15 mouse cellular contexts compared by ENCODE assay signal in genomic region chr10:80069948-80070450, GRCm38 (mm10). TPM values are rescaled to one million over a fixed set of nuclear protein-coding genes. Genes with fewer than 3 reads are reported as not detected.
DNase-seq lines count a peak whose midpoint lies in the region; ATAC-seq lines count a peak whose summit lies in the region.
"Had no signal": no experiment of that assay in that cellular context is flagged by ENCODE, and none has a peak within 500 bp of the region (broad histone marks: within the 10 kb centered on the region; RNA-seq: fewer than 3 reads in every experiment).

No protein-coding gene starts in this region.

- no peaks in the 10 kb centered on the region for H3K27me3 ChIP-seq in heart, embryonic 11.5 days (ENCODE audit: control insufficient read depth, insufficient read depth, low read length)
- no peaks in the 10 kb centered on the region for H3K27me3 ChIP-seq in midbrain, embryonic 12.5 days
- H3K27me3 ChIP-seq in midbrain, embryonic 14.5 days (ENCODE audit: control insufficient read depth, insufficient read depth, low read length) = no peaks in the 10 kb centered on the region
- H3K27me3 ChIP-seq: CH12.LX; midbrain, embryonic 15.5 days had no signal

- ATAC-seq in heart, embryonic 11.5 days (replicated peaks; ENCODE audit: insufficient number of reproducible peaks, low FRiP score, low TSS enrichment) = no peak
- no peak for ATAC-seq in midbrain, embryonic 12.5 days (ENCODE audit: low FRiP score, low read depth)
- ATAC-seq in midbrain, embryonic 14.5 days (ENCODE audit: low FRiP score, low TSS enrichment) = no peak
- ATAC-seq in CD4-positive, CD25-positive, alpha-beta regulatory T cell, adult 4 months = no peak
- ATAC-seq: midbrain, embryonic 15.5 days had no signal

- no peak overlapping the region for H3K4me2 ChIP-seq in heart, embryonic 11.5 days
- H3K4me2 ChIP-seq in midbrain, embryonic 12.5 days (replicated peaks) = no peak overlapping the region
- no peak overlapping the region for H3K4me2 ChIP-seq in midbrain, embryonic 14.5 days (ENCODE audit: low read length)
- H3K4me2 ChIP-seq: midbrain, embryonic 15.5 days had no signal

- peak overlapping the region; percentile 87 for H3K27ac ChIP-seq in heart, embryonic 11.5 days (ENCODE audit: low read depth, low read length)
- no peak overlapping the region for H3K27ac ChIP-seq in midbrain, embryonic 12.5 days (replicated peaks)
- H3K27ac ChIP-seq in midbrain, embryonic 14.5 days (replicated peaks; ENCODE audit: low read depth, low read length) = no peak overlapping the region
- H3K27ac ChIP-seq: midbrain, embryonic 15.5 days had no signal

- H3K4me3 ChIP-seq in heart, embryonic 11.5 days (ENCODE audit: low read depth, low read length) = no peak overlapping the region
- H3K4me3 ChIP-seq in midbrain, embryonic 12.5 days = no peak overlapping the region
- no peak overlapping the region for H3K4me3 ChIP-seq in midbrain, embryonic 14.5 days (replicated peaks; ENCODE audit: low read depth, low read length)
- H3K4me3 ChIP-seq: midbrain, embryonic 15.5 days had no signal

- peaks cover 33% of the 10 kb centered on the region for H3K4me1 ChIP-seq in heart, embryonic 11.5 days (ENCODE audit: control insufficient read depth, insufficient read depth, low read length)
- H3K4me1 ChIP-seq in midbrain, embryonic 12.5 days = 0 out of 2 replicates have a peak, but pooled peaks cover under 1% of the 10 kb centered on the region
- no peaks in the 10 kb centered on the region for H3K4me1 ChIP-seq in midbrain, embryonic 14.5 days (ENCODE audit: control insufficient read depth, insufficient read depth, low read length)

- 84% methylated on average over 4 of the region's 4 CpGs for WGBS in heart, embryonic 11.5 days (ENCODE audit: insufficient replicate concordance)
- 94% methylated on average over 4 of the region's 4 CpGs for WGBS in midbrain, embryonic 12.5 days
- WGBS in midbrain, embryonic 14.5 days = 93% methylated on average over 4 of the region's 4 CpGs

- peak; percentile 57 for DNase-seq in adrenal gland, postnatal 10 days
- no peak for DNase-seq in adrenal gland, adult 18-20 months (ENCODE audit: low spot score in 2 of 2)
- DNase-seq in heart, postnatal 4 days = no peak
- DNase-seq in midbrain, embryonic 14.5 days = no peak
- no peak for DNase-seq in cerebellum, adult 11-12 months
- DNase-seq: cerebellum, adult 11 months; cerebellum, postnatal 36 days; gastrocnemius, postnatal 10 days; layer of hippocampus, adult 9-11 months; lung, postnatal 10 days had no signal

- H3K36me3 ChIP-seq in heart, embryonic 11.5 days (ENCODE audit: control insufficient read depth, insufficient read depth, low read length) = peaks cover 6% of the 10 kb centered on the region; the same call in 1 of the 2 replicates
- peaks cover 4% of the 10 kb centered on the region; the same call in 1 of the 2 replicates for H3K36me3 ChIP-seq in midbrain, embryonic 12.5 days
- H3K36me3 ChIP-seq in midbrain, embryonic 14.5 days (ENCODE audit: control insufficient read depth, insufficient read depth, low read length) = peaks cover 13% of the 10 kb centered on the region
- H3K36me3 ChIP-seq: midbrain, embryonic 15.5 days had no signal

- H3K9me3 ChIP-seq in heart, embryonic 11.5 days (replicated peaks; ENCODE audit: control insufficient read depth, low read length) = no peaks in the 10 kb centered on the region
- no peaks in the 10 kb centered on the region for H3K9me3 ChIP-seq in midbrain, embryonic 12.5 days
- no peaks in the 10 kb centered on the region for H3K9me3 ChIP-seq in midbrain, embryonic 14.5 days (ENCODE audit: control insufficient read depth, low read length)
- H3K9me3 ChIP-seq: midbrain, embryonic 15.5 days had no signal

- H3K9ac ChIP-seq in heart, embryonic 11.5 days (ENCODE audit: low read depth, low read length) = no peak overlapping the region
- H3K9ac ChIP-seq in midbrain, embryonic 12.5 days (replicated peaks) = 0 out of 2 replicates have a peak overlapping the region, but pooled peaks have one; percentile 15
- no peak overlapping the region for H3K9ac ChIP-seq in midbrain, embryonic 14.5 days (replicated peaks; ENCODE audit: low read length)
- H3K9ac ChIP-seq: midbrain, embryonic 15.5 days had no signal

RNA-seq across cellular contexts. Expression of gene Gpx4, which starts 23.0 kb away (rescaled TPM):
- total RNA-seq in adrenal gland, postnatal 10 days (2021) = 1,000 to 10,000 TPM; 1,132 to 1,146 TPM
- total RNA-seq in adrenal gland, adult 18-20 months (2021) = 1,000 to 10,000 TPM; 1,091 to 1,886 TPM
- polyA plus RNA-seq in heart, embryonic 11.5 days (2014; fragmentation: Nextera tagmentation; extraction: Ambion mirVana) = 711 and 729 TPM in 2 replicates
- total RNA-seq in heart, postnatal 4 days (2021) = 100 to 1,000 TPM; 450 to 489 TPM
- polyA plus RNA-seq in midbrain, embryonic 12.5 days (2016; fragmentation: Nextera tagmentation; extraction: Ambion mirVana) = 483 and 524 TPM in 2 replicates
- 508 and 543 TPM in 2 replicates for polyA plus RNA-seq in midbrain, embryonic 14.5 days (2014; fragmentation: Nextera tagmentation; extraction: Ambion mirVana)
- 100 to 1,000 TPM; 450 to 480 TPM for polyA plus RNA-seq in CD4-positive, CD25-positive, alpha-beta regulatory T cell, adult 4 months (2017; shearing (Covaris generic))

RNA-seq across cellular contexts. Expression of gene Polr2e, which starts 30.4 kb away (rescaled TPM):
- total RNA-seq in adrenal gland, postnatal 10 days (2021) = 100 to 1,000 TPM in 1 of 2 experiments, 10 to 100 TPM in 1; 96.5 to 102 TPM
- total RNA-seq in adrenal gland, adult 18-20 months (2021) = 10 to 100 TPM; 86.3 to 94.3 TPM
- 160 and 182 TPM in 2 replicates for polyA plus RNA-seq in heart, embryonic 11.5 days (2014; fragmentation: Nextera tagmentation; extraction: Ambion mirVana)
- total RNA-seq in heart, postnatal 4 days (2021) = 10 to 100 TPM; 66.6 to 70.7 TPM
- polyA plus RNA-seq in midbrain, embryonic 12.5 days (2016; fragmentation: Nextera tagmentation; extraction: Ambion mirVana) = 172 and 173 TPM in 2 replicates
- polyA plus RNA-seq in midbrain, embryonic 14.5 days (2014; fragmentation: Nextera tagmentation; extraction: Ambion mirVana) = 157 and 167 TPM in 2 replicates
- polyA plus RNA-seq in CD4-positive, CD25-positive, alpha-beta regulatory T cell, adult 4 months (2017; shearing (Covaris generic)) = 100 to 1,000 TPM; 194 to 220 TPM

RNA-seq across cellular contexts. Expression of gene Sbno2, which starts 35.4 kb away (rescaled TPM):
- 10 to 100 TPM; 37.5 to 55.7 TPM for total RNA-seq in adrenal gland, postnatal 10 days (2021)
- 10 to 100 TPM; 31.0 to 41.4 TPM for total RNA-seq in adrenal gland, adult 18-20 months (2021)
- 8.4 and 9.6 TPM in 2 replicates for polyA plus RNA-seq in heart, embryonic 11.5 days (2014; fragmentation: Nextera tagmentation; extraction: Ambion mirVana)
- 10 to 100 TPM; 19.0 to 19.4 TPM for total RNA-seq in heart, postnatal 4 days (2021)
- polyA plus RNA-seq in midbrain, embryonic 12.5 days (2016; fragmentation: Nextera tagmentation; extraction: Ambion mirVana) = 14.7 and 15.7 TPM in 2 replicates
- 13.2 and 13.3 TPM in 2 replicates for polyA plus RNA-seq in midbrain, embryonic 14.5 days (2014; fragmentation: Nextera tagmentation; extraction: Ambion mirVana)
- polyA plus RNA-seq in CD4-positive, CD25-positive, alpha-beta regulatory T cell, adult 4 months (2017; shearing (Covaris generic)) = 10 to 100 TPM; 28.4 to 54.8 TPM

RNA-seq across cellular contexts. Expression of gene Stk11, which starts 45.6 kb away (rescaled TPM):
- total RNA-seq in adrenal gland, postnatal 10 days (2021) = 100 to 1,000 TPM; 133 to 151 TPM
- total RNA-seq in adrenal gland, adult 18-20 months (2021) = 100 to 1,000 TPM; 154 to 158 TPM
- 16.5 and 20.0 TPM in 2 replicates for polyA plus RNA-seq in heart, embryonic 11.5 days (2014; fragmentation: Nextera tagmentation; extraction: Ambion mirVana)
- 10 to 100 TPM; 98.7 to 99.9 TPM for total RNA-seq in heart, postnatal 4 days (2021)
- polyA plus RNA-seq in midbrain, embryonic 12.5 days (2016; fragmentation: Nextera tagmentation; extraction: Ambion mirVana) = 16.7 and 20.3 TPM in 2 replicates
- polyA plus RNA-seq in midbrain, embryonic 14.5 days (2014; fragmentation: Nextera tagmentation; extraction: Ambion mirVana) = 26.5 and 38.7 TPM in 2 replicates
- 10 to 100 TPM; 19.2 to 30.7 TPM for polyA plus RNA-seq in CD4-positive, CD25-positive, alpha-beta regulatory T cell, adult 4 months (2017; shearing (Covaris generic))

RNA-seq across cellular contexts. Expression of gene Arhgap45, which starts 53.5 kb away (rescaled TPM):
- 10 to 100 TPM; 11.9 to 12.7 TPM for total RNA-seq in adrenal gland, postnatal 10 days (2021)
- 1 to 10 TPM; 5.5 to 7.3 TPM for total RNA-seq in adrenal gland, adult 18-20 months (2021)
- 6.2 and 7.5 TPM in 2 replicates for polyA plus RNA-seq in heart, embryonic 11.5 days (2014; fragmentation: Nextera tagmentation; extraction: Ambion mirVana)
- total RNA-seq in heart, postnatal 4 days (2021) = 1 to 10 TPM; 4.0 to 4.1 TPM
- 4.5 and 5.6 TPM in 2 replicates for polyA plus RNA-seq in midbrain, embryonic 12.5 days (2016; fragmentation: Nextera tagmentation; extraction: Ambion mirVana)
- 0.39 and 1.4 TPM in 2 replicates for polyA plus RNA-seq in midbrain, embryonic 14.5 days (2014; fragmentation: Nextera tagmentation; extraction: Ambion mirVana)
- polyA plus RNA-seq in CD4-positive, CD25-positive, alpha-beta regulatory T cell, adult 4 months (2017; shearing (Covaris generic)) = 100 to 1,000 TPM; 233 to 369 TPM
